Mouse (Mus musculus): Measurements from ENCODE around the gene Prkn. TPM values are rescaled to one million over a fixed set of nuclear protein-coding genes. Genes with fewer than 3 reads are reported as not detected.

Prkn gene
- total RNA-seq, 2 experiments from 2014 or later, result 15.1 to 16.9 TPM

GRCm38 (mm10) chr17:12094827-12095590 is 1254.8 kb downstream of the Prkn start:
- intact Hi-C loops (cut with DNase I), result no loop called here
- DNase-seq (ENCODE audit: extremely low spot score in 1 of 2, low spot score in 2 of 2), result peak in 1 of 2 experiments; percentile 40

GRCm38 (mm10) chr17:12099415-12099814 is 1259.2 kb downstream of the Prkn start:
- intact Hi-C loops (cut with DNase I), result no loop called here
- DNase-seq (ENCODE audit: extremely low spot score in 1 of 2, low spot score in 2 of 2), result no peak

- intact Hi-C loops (cut with DNase I), result no loop called here
- no peak for DNase-seq (ENCODE audit: extremely low spot score in 1 of 2, low spot score in 2 of 2)
Measured at GRCm38 (mm10) chr17:12102326-12102725, 1262.1 kb downstream of the Prkn start.

- intact Hi-C loops (cut with DNase I), result no loop called here
- no peak for DNase-seq (ENCODE audit: extremely low spot score in 1 of 2, low spot score in 2 of 2)
Measured at GRCm38 (mm10) chr17:12103781-12104180, 1263.6 kb downstream of the Prkn start.

GRCm38 (mm10) chr17:12104245-12104644 is 1264.1 kb downstream of the Prkn start:
- DNase-seq (ENCODE audit: extremely low spot score in 1 of 2, low spot score in 2 of 2), result no peak
- intact Hi-C loops (cut with DNase I), result no loop called here

GRCm38 (mm10) chr17:12104690-12105089 is 1264.5 kb downstream of the Prkn start:
- intact Hi-C loops (cut with DNase I), result no loop called here
- DNase-seq (ENCODE audit: extremely low spot score in 1 of 2, low spot score in 2 of 2), result no peak

- no peak for DNase-seq (ENCODE audit: extremely low spot score in 1 of 2, low spot score in 2 of 2)
- intact Hi-C loops (cut with DNase I), result no loop called here
Measured at GRCm38 (mm10) chr17:12106255-12106654, 1266.1 kb downstream of the Prkn start.

Other genes starting within 250 kb of the Prkn start
- gene Pacrg, start 73 bp upstream of the Prkn start, total RNA-seq (2021), result 10 to 100 TPM; 10.6 to 13.6 TPM